9 mouse cellular contexts compared by ENCODE assay signal in genomic region chr4:154506774-154507435, GRCm38 (mm10).
DNase-seq lines count a peak whose midpoint lies in the region; ATAC-seq lines count a peak whose summit lies in the region.
"Had no signal": no experiment of that assay in that cellular context is flagged by ENCODE, and none has a peak within 500 bp of the region (broad histone marks: within the 10 kb centered on the region; RNA-seq: fewer than 3 reads in every experiment).

No protein-coding gene starts in this region.

- no peaks in the 10 kb centered on the region for H3K9me3 ChIP-seq in hindbrain, embryonic 15.5 days
- H3K9me3 ChIP-seq in midbrain, embryonic 16.5 days (replicated peaks; ENCODE audit: control insufficient read depth, low read length, poor library complexity, severe bottlenecking), result no peaks in the 10 kb centered on the region

- H3K27ac ChIP-seq in hindbrain, embryonic 15.5 days (replicated peaks), result peak overlapping the region; percentile 27; the same call in 1 of the 2 replicates
- no peak overlapping the region for H3K27ac ChIP-seq in midbrain, embryonic 16.5 days (ENCODE audit: low read length)

- 7% methylated on average over 20 of the region's 20 CpGs for WGBS in hindbrain, embryonic 15.5 days
- 2% methylated on average over 20 of the region's 20 CpGs for WGBS in midbrain, embryonic 16.5 days

- peak overlapping the region; percentile 41 for H3K4me2 ChIP-seq in hindbrain, embryonic 15.5 days
- H3K4me2 ChIP-seq in midbrain, embryonic 16.5 days (ENCODE audit: low read length), result peak overlapping the region; percentile 31

- peak overlapping the region; percentile 7; the same call in 1 of the 2 replicates for H3K4me3 ChIP-seq in hindbrain, embryonic 15.5 days
- no peak overlapping the region for H3K4me3 ChIP-seq in midbrain, embryonic 16.5 days (ENCODE audit: low read depth, low read length)
- H3K4me3 ChIP-seq: erythroblast, embryonic 14.5 days had no signal

- peak; percentile 86 for DNase-seq in Muller cell, postnatal 12 days (ENCODE audit: inconsistent ontology term)
- DNase-seq in embryo, embryonic 10.5 days (ENCODE audit: low spot score), result peak; percentile 72
- DNase-seq in spleen, adult 18-20 months, result no peak
- no peak for DNase-seq in lung, postnatal 25 days (ENCODE audit: low spot score)
- no peak for DNase-seq in heart, postnatal 36 days

- peaks cover 30% of the 10 kb centered on the region for H3K4me1 ChIP-seq in hindbrain, embryonic 15.5 days (replicated peaks)
- peaks cover 8% of the 10 kb centered on the region for H3K4me1 ChIP-seq in midbrain, embryonic 16.5 days (ENCODE audit: control insufficient read depth, insufficient read depth, low read length)

- no peak overlapping the region for H3K9ac ChIP-seq in hindbrain, embryonic 15.5 days
- H3K9ac ChIP-seq in midbrain, embryonic 16.5 days (ENCODE audit: low read depth, low read length), result no peak overlapping the region

- intact Hi-C loops in heart, postnatal 36 days (cut with DNase I), result no loop called here

- no peaks in the 10 kb centered on the region for H3K36me3 ChIP-seq in hindbrain, embryonic 15.5 days
- no peaks in the 10 kb centered on the region for H3K36me3 ChIP-seq in midbrain, embryonic 16.5 days (ENCODE audit: control insufficient read depth, insufficient read depth, low read length)

- ATAC-seq in hindbrain, embryonic 15.5 days (ENCODE audit: low FRiP score, low read depth), result no peak
- peak; percentile 26; the same call in 1 of the 2 replicates for ATAC-seq in midbrain, embryonic 16.5 days
- ATAC-seq in activated CD4-positive, CD25-positive, alpha-beta regulatory T cell, adult 4 months, result no peak

- H3K27me3 ChIP-seq in hindbrain, embryonic 15.5 days, result peaks cover 53% of the 10 kb centered on the region
- peaks cover 11% of the 10 kb centered on the region for H3K27me3 ChIP-seq in midbrain, embryonic 16.5 days (ENCODE audit: control insufficient read depth, insufficient read depth, low read depth, low read length)

Comparison
In these comparisons a context has a peak if more than half of its experiments do, and no peak if none do; other contexts are left out.
1. DNase-seq: peak in Muller cell, postnatal 12 days (single experiment) and embryo, embryonic 10.5 days (single experiment); none in spleen, adult 18-20 months (0 of 2), lung, postnatal 25 days (single experiment) and heart, postnatal 36 days (0 of 2).